Mouse (Mus musculus) layer of hippocampus, adult 8-10 months (tissue): ENCODE results near the gene Dusp11. TPM values are rescaled to one million over a fixed set of nuclear protein-coding genes. Genes with fewer than 3 reads are reported as not detected.
"Not testable (repeated sequence)": the region's sequence is repeated elsewhere in the genome, so short reads cannot be mapped to it uniquely, and the experiment has no call there.

ENCODE experiments used
- DNase-seq, 2 experiments: peaks; one replicate each; pipeline ENCODE4 v3.0.0; 2022; ENCODE audit warnings: low spot score in 2 of 2
- total RNA-seq, 4 experiments: library from RNA; stranded (reverse); gene quantifications; 2 replicates each; pipeline ENCODE4 v1.2.4; 2022

Gene Dusp11
- total RNA-seq, 4 experiments from 2014 or later = 67.2 to 128 (median 86.1) TPM

GRCm38 (mm10) chr6:85895061-85895648 is 66.3 kb downstream of the Dusp11 start:
- DNase-seq = not testable (repeated sequence)

Other genes with a start within 250 kb of the Dusp11 start
- gene Nat8f7, start 248.5 kb downstream of the Dusp11 start, total RNA-seq = 1 to 10 TPM; 4.1 to 5.6 (median 4.7) TPM
- 1 to 10 TPM; 2.8 to 4.6 (median 3.5) TPM for gene Nat8f3, start 195.9 kb downstream of the Dusp11 start, total RNA-seq
- gene Nat8f6, start 140.7 kb downstream of the Dusp11 start, total RNA-seq = 1 to 10 TPM in 3 of 4 experiments, under 1 TPM in 1; 0.56 to 3.3 (median 2.6) TPM
- 10 to 100 TPM in 1 of 4 experiments, 1 to 10 TPM in 3; 6.3 to 10.0 (median 7.3) TPM for gene Nat8f5, start 140.7 kb downstream of the Dusp11 start, total RNA-seq
- 1 to 10 TPM; 4.1 to 7.1 (median 4.9) TPM for gene Nat8, start 129.6 kb downstream of the Dusp11 start, total RNA-seq
- 1 to 10 TPM; 2.7 to 4.0 (median 3.3) TPM for gene Nat8f2, start 92.5 kb downstream of the Dusp11 start, total RNA-seq
- 1 to 10 TPM; 6.0 to 10.0 (median 8.9) TPM for gene Nat8f4, start 56.8 kb downstream of the Dusp11 start, total RNA-seq
- gene Tprkb, start 49.8 kb downstream of the Dusp11 start, total RNA-seq = 100 to 1,000 TPM in 1 of 4 experiments, 10 to 100 TPM in 3; 65.5 to 103 (median 79.0) TPM
- 10 to 100 TPM; 22.5 to 35.0 (median 27.1) TPM for gene Nat8f1, start 46.0 kb downstream of the Dusp11 start, total RNA-seq
- not detected for gene Figla, start 54.5 kb upstream of the Dusp11 start, total RNA-seq
- 100 to 1,000 TPM; 231 to 268 (median 258) TPM for gene Add2, start 67.0 kb upstream of the Dusp11 start, total RNA-seq
- 10 to 100 TPM; 24.5 to 29.9 (median 26.2) TPM for gene Tgfa, start 233.6 kb upstream of the Dusp11 start, total RNA-seq